Mouse (Mus musculus) forebrain, embryonic 10.5 days (tissue): ENCODE results near the gene Hspa5. TPM values are rescaled to one million over a fixed set of nuclear protein-coding genes. Genes with fewer than 3 reads are reported as not detected.
"Not testable (repeated sequence)": the region's sequence is repeated elsewhere in the genome, so short reads cannot be mapped to it uniquely, and the experiment has no call there.

Experiments used
- DNase-seq: peaks from one replicate; pipeline ENCODE4 v3.0.0-alpha.2; 2017; ENCODE audit warnings: low spot score; ENCODE audit errors: extremely low spot score
- H3K27ac ChIP-seq: fragments of 300-500 bp; sonication (generic); 2 replicates; pipeline ENCODE4 v1.5.1; 2016; ENCODE audit warnings: mild to moderate bottlenecking
- H3K27me3 ChIP-seq: fragments of 300-500 bp; sonication (generic); 2 replicates; pipeline ENCODE4 v1.6.1; 2016; ENCODE audit warnings: mild to moderate bottlenecking; ENCODE audit not compliant: poor library complexity, severe bottlenecking
- H3K36me3 ChIP-seq: fragments of 300-500 bp; sonication (generic); replicated peaks from 2 replicates; pipeline ENCODE4 v1.6.1; 2016; ENCODE audit warnings: mild to moderate bottlenecking, moderate library complexity
- H3K4me1 ChIP-seq: fragments of 300-500 bp; sonication (generic); 2 replicates; pipeline ENCODE4 v1.6.1; 2016
- H3K4me3 ChIP-seq: fragments of 300-500 bp; sonication (generic); 2 replicates; pipeline ENCODE4 v1.5.1; 2016; ENCODE audit warnings: mild to moderate bottlenecking, moderate library complexity
- H3K9me3 ChIP-seq: fragments of 300-500 bp; sonication (generic); 2 replicates; pipeline ENCODE4 v1.6.1; 2016; ENCODE audit warnings: mild to moderate bottlenecking, moderate library complexity
- WGBS: fragments of 180-500 bp; shearing (Covaris S2); methylation state at CpG from one replicate; pipeline ENCODE4 v1.1.7; 2016; 5-methylcytosine and 5-hydroxymethylcytosine counted together
- polyA plus RNA-seq: library from polyadenylated mRNA; unstranded; fragments of >200 nt; fragmentation: Nextera tagmentation; extraction: Ambion mirVana; gene quantifications from 2 replicates; pipeline ENCODE4 v1.2.1, GENCODE M21; 2016

Hspa5 gene
- polyA plus RNA-seq, 1 experiment from 2014 or later: 821 TPM

GRCm38 (mm10) chr2:34803746-34804145 is 32.0 kb downstream of the Hspa5 start:
- no peaks in the 10 kb centered on the region for H3K9me3 ChIP-seq
- peak overlapping the region; percentile 72 for H3K4me3 ChIP-seq
- 85% methylated on average over 3 of the region's 3 CpGs for WGBS
- DNase-seq: no peak
- H3K27ac ChIP-seq: no peak overlapping the region
- H3K27me3 ChIP-seq: no peaks in the 10 kb centered on the region
- H3K36me3 ChIP-seq: peaks cover 50% of the 10 kb centered on the region
- H3K4me1 ChIP-seq: peaks cover 34% of the 10 kb centered on the region

GRCm38 (mm10) chr2:34804172-34804571 is 32.4 kb downstream of the Hspa5 start:
- Histone ChIP-seq H3K27me3 (no peaks in the 10 kb centered on the region), H3K27ac (no peak overlapping the region), H3K36me3 (peaks cover 54% of the 10 kb centered on the region), H3K9me3 (no peaks in the 10 kb centered on the region), H3K4me1 (peaks cover 29% of the 10 kb centered on the region), H3K4me3 (no peak overlapping the region; the same call in 1 of the 2 replicates)
- WGBS: 97% methylated on average over 2 of the region's 2 CpGs
- no peak for DNase-seq

- 96% methylated on average over 1 of the region's 1 CpGs for WGBS
Observed at GRCm38 (mm10) chr2:34804815-34805214, 33.0 kb downstream of the Hspa5 start.

GRCm38 (mm10) chr2:34805364-34805950 is 33.7 kb downstream of the Hspa5 start:
- 95% methylated on average over 10 of the region's 10 CpGs for WGBS
- Histone ChIP-seq H3K27ac (no peak overlapping the region), H3K4me1 (peaks cover 18% of the 10 kb centered on the region), H3K27me3 (no peaks in the 10 kb centered on the region), H3K4me3 (no peak overlapping the region), H3K9me3 (no peaks in the 10 kb centered on the region), H3K36me3 (peaks cover 67% of the 10 kb centered on the region)
- no peak for DNase-seq

More at GRCm38 (mm10) chr2:34804815-34805214, 33.0 kb downstream of the Hspa5 start:
- Histone ChIP-seq H3K4me1 (peaks cover 24% of the 10 kb centered on the region), H3K36me3 (peaks cover 61% of the 10 kb centered on the region), H3K27me3 (no peaks in the 10 kb centered on the region), H3K9me3 (no peaks in the 10 kb centered on the region), H3K27ac (no peak overlapping the region), H3K4me3 (no peak overlapping the region)
- DNase-seq: no peak

- H3K9me3 ChIP-seq: no peaks in the 10 kb centered on the region
- H3K27me3 ChIP-seq: no peaks in the 10 kb centered on the region
- peaks cover 15% of the 10 kb centered on the region for H3K4me1 ChIP-seq
- WGBS: 87% methylated on average over 2 of the region's 2 CpGs
- no peak overlapping the region for H3K4me3 ChIP-seq
- H3K27ac ChIP-seq: no peak overlapping the region
- no peak for DNase-seq
- H3K36me3 ChIP-seq: peaks cover 93% of the 10 kb centered on the region
Observed at GRCm38 (mm10) chr2:34808057-34808456, 36.3 kb downstream of the Hspa5 start.

- no peaks in the 10 kb centered on the region; the same call in none of the 2 replicates for H3K4me1 ChIP-seq
- no peaks in the 10 kb centered on the region for H3K9me3 ChIP-seq
- no peak overlapping the region for H3K27ac ChIP-seq
- 100% methylated on average over 1 of the region's 1 CpGs for WGBS
- no peak overlapping the region for H3K4me3 ChIP-seq
- no peaks in the 10 kb centered on the region for H3K27me3 ChIP-seq
- peaks cover 98% of the 10 kb centered on the region for H3K36me3 ChIP-seq
- no peak for DNase-seq
Observed at GRCm38 (mm10) chr2:34809568-34809967, 37.8 kb downstream of the Hspa5 start.

- WGBS: 92% methylated on average over 3 of the region's 3 CpGs
- H3K9me3 ChIP-seq: no peaks in the 10 kb centered on the region
Observed at GRCm38 (mm10) chr2:34810775-34811174, 39.0 kb downstream of the Hspa5 start.

GRCm38 (mm10) chr2:34812706-34813105 is 40.9 kb downstream of the Hspa5 start:
- Histone ChIP-seq H3K36me3 (peaks cover 96% of the 10 kb centered on the region), H3K4me3 (no peak overlapping the region), H3K9me3 (no peaks in the 10 kb centered on the region), H3K4me1 (no peaks in the 10 kb centered on the region), H3K27ac (no peak overlapping the region), H3K27me3 (no peaks in the 10 kb centered on the region)
- no peak for DNase-seq
- WGBS: 91% methylated on average over 7 of the region's 7 CpGs

More at GRCm38 (mm10) chr2:34810775-34811174, 39.0 kb downstream of the Hspa5 start:
- no peaks in the 10 kb centered on the region for H3K27me3 ChIP-seq
- no peak for DNase-seq
- no peak overlapping the region for H3K4me3 ChIP-seq
- H3K36me3 ChIP-seq: peaks cover 98% of the 10 kb centered on the region
- no peaks in the 10 kb centered on the region for H3K4me1 ChIP-seq
- no peak overlapping the region for H3K27ac ChIP-seq

- DNase-seq, H3K4me3 ChIP-seq, H3K27ac ChIP-seq, H3K9me3 ChIP-seq, H3K4me1 ChIP-seq, H3K27me3 ChIP-seq: not testable (repeated sequence)
- H3K36me3 ChIP-seq: peaks cover 91% of the 10 kb centered on the region
- 95% methylated on average over 2 of the region's 2 CpGs for WGBS
Observed at GRCm38 (mm10) chr2:34815893-34816292, 44.1 kb downstream of the Hspa5 start.

- peaks cover 81% of the 10 kb centered on the region for H3K36me3 ChIP-seq
- H3K9me3 ChIP-seq: no peaks in the 10 kb centered on the region
- no peak for DNase-seq
- H3K27ac ChIP-seq: no peak overlapping the region
- no peaks in the 10 kb centered on the region for H3K27me3 ChIP-seq
- WGBS: 90% methylated on average over 2 of the region's 2 CpGs
- no peak overlapping the region for H3K4me3 ChIP-seq
- no peaks in the 10 kb centered on the region for H3K4me1 ChIP-seq
Observed at GRCm38 (mm10) chr2:34818492-34818891, 46.7 kb downstream of the Hspa5 start.

- peak within 1 kb of the TSS; percentile 90 for H3K4me3 ChIP-seq
- DNase-seq: peak; percentile 92
- peaks cover 15% of the 10 kb centered on the region; the same call in 1 of the 2 replicates for H3K9me3 ChIP-seq
- H3K27me3 ChIP-seq: no peaks in the 10 kb centered on the region
- peak within 1 kb of the TSS; percentile 90 for H3K27ac ChIP-seq
- WGBS: under 1% methylated on average over 57 of the region's 57 CpGs
- H3K36me3 ChIP-seq: peaks cover 16% of the 10 kb centered on the region
- peaks cover 22% of the 10 kb centered on the region for H3K4me1 ChIP-seq
Observed at GRCm38 (mm10) chr2:34825827-34826459, 54.2 kb downstream of the Hspa5 start, which contains the start of gene Fbxw2. Fbxw2 (minus strand) TSS chr2:34826311.

- Histone ChIP-seq H3K4me3 (peak overlapping the region; percentile 90), H3K27me3 (no peaks in the 10 kb centered on the region), H3K27ac (peak overlapping the region; percentile 90), H3K36me3 (peaks cover 11% of the 10 kb centered on the region), H3K9me3 (peaks cover 15% of the 10 kb centered on the region; the same call in 1 of the 2 replicates), H3K4me1 (peaks cover 22% of the 10 kb centered on the region)
- WGBS: 33% methylated on average over 20 of the region's 21 CpGs
- no peak for DNase-seq
Observed at GRCm38 (mm10) chr2:34826460-34827231, 54.9 kb downstream of the Hspa5 start.
